Mouse (Mus musculus) kidney, adult 2 months (tissue): ENCODE measurements around the gene Gm21762.
"Not testable (repeated sequence)": the region's sequence is repeated elsewhere in the genome, so short reads cannot be mapped to it uniquely, and the experiment has no call there.

ENCODE experiments used
- CTCF ChIP-seq: fragments of 200-500 bp; conservative IDR thresholded peaks from 2 replicates; pipeline ENCODE4 v1.5.1; 2011; ENCODE audit warnings: low read depth, mild to moderate bottlenecking, control low read depth, low read length, moderate library complexity, mixed read lengths; ENCODE audit not compliant: insufficient read depth, insufficient read length
- POLR2A ChIP-seq: fragments of 200-500 bp; IDR thresholded peaks from one replicate; pipeline ENCODE4 v1.6.1; 2011; ENCODE audit warnings: low read depth, low read length, control low read depth

DNA sequence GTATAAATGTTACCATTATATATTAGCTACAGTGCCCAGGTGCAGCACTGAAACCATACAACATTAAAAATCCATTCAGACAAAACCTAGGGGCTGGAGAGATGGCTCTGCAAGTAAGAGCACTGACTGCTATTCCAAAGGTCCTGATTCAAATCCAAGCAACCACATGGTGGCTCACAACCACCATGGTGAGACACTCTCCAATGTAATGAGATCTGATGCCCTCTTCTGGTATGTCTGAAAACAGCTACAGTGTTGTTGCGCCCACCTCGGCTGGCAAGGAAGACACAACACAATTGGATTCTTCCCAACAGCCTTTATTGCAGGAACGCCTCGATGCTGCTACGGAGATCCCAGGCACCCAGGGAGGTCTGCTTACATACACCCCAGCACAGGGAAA, 5.2 kb upstream of the Gm21762 start:
- TF ChIP-seq CTCF, POLR2A: not testable (repeated sequence)
